Mouse (Mus musculus): Measurements from ENCODE around the gene Prpf40b.

Prpf40b gene

DNA sequence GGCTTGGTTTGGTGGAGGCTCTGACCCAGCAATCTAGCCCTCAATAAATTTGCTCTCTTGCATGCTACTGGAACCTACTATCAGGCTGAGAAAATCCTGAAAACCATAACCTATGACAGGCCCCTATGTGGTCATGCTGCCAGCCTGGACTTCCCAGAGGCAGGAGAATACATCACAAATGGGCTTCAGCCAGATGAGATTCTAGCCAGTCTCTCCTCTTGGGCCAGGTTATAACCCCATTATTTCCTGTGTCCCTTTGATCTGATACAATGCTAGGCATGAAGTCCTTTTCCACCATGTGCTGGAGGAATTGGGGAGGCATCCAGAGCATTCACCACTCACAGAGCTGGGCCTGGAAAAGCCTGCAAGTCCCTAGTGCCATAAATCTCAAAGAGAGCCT, 37.2 kb downstream of the Prpf40b start:
- in situ Hi-C loops (cut with MboI, MseI) = no loop called here

DNA sequence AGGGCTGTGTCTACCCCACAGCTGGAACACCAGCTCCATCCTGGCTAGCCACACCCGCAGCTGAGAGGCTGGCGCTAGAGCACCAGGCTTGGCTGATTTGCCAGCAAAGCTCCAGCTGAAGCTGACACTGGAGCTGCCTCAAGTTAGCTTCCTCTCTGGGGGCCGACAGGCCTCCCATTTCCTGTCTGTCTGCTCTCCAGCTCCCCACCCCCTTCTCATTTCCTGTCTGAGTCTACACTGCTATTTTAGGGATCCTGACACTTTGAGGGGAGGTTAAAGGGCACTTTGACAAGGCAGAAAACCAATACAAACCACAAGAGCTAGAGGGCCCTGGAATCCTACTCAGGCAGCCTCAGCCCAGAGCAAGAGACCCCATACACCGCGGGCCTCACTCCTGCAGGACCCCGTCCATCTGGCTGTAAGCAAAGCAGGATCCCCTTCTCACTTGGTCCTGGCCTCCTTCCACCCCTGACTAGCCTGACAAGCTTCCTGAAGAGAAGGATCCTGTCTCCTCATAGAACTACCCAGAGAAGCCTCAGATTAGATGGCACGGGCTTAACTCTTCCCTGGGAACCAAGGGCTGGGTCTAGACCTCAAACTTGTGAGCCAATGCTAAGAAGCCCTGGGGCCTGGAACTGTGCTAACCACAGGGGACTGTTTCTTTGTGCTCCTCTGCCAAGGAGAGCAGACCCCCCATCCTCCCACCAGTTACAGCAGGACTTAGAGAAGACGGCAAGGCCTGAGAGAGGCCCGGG, 38.2 kb downstream of the Prpf40b start:
- in situ Hi-C loops (cut with MboI, MseI) = no loop called here

DNA sequence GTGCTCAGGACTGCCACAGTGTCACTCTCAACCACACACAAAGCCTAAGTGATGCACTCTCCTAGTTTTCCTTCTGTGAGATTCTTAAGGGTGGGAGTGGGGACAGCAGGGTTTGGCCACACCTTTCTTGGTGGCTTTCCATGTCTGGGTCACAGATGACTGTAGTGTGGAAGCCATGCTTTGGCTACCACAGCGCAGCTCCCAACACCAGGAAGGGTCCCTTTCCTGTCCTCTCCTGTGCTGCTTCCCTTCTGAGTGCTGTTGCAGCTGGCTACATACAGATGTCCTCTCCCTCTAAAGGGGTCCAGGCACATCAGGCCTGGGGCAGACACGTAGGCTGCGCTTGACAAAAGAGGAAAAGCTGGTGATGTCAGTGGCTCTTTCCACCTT, 38.8 kb downstream of the Prpf40b start:
- in situ Hi-C loops (cut with MboI, MseI) = no loop called here

DNA sequence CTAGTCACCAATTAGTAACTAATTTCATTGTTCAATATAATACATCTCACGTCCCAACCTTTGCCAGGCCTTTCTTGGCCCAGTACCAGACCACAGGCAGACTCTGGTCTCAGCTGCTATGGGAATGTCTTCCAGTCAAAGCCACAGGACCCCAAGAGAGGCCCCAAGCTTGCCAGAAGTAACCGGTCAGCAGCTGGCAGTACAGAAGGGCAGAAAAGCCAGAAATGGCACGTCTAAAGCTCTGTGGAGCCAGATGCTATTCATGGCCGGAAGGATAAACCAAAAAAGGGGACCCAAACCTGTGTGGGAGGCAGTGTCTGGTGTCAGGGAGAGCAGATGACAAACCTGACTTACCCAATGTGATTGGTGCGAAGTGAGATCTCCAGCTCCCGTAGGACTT, 39.6 kb downstream of the Prpf40b start:
- in situ Hi-C loops (cut with MboI, MseI) = no loop called here

DNA sequence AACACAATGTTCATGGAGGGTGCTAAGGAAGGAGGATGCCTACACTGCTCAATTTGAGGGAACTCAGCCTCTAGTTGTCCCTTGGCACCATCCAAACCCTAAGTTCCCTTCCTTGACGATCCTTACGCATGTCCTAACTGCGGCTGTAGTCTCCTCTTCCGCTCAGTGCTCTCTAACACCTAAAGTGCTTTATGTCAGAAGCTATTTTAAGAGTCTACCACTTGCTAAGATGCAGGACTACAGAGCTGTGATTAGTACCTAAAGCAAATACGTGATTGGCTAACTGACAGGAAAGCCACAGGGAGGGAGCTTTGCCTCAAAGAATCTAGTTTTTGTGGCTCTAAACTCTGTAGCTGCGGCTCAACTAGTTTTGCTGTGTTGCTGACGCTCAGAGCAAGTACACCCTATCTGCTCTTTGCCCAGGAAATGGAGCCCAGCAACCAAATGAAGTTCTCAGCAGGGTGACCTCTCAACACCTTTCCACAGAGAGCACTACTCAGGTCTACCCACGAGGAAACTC, 41.0 kb downstream of the Prpf40b start:
- in situ Hi-C loops (cut with MboI, MseI) = no loop called here

DNA sequence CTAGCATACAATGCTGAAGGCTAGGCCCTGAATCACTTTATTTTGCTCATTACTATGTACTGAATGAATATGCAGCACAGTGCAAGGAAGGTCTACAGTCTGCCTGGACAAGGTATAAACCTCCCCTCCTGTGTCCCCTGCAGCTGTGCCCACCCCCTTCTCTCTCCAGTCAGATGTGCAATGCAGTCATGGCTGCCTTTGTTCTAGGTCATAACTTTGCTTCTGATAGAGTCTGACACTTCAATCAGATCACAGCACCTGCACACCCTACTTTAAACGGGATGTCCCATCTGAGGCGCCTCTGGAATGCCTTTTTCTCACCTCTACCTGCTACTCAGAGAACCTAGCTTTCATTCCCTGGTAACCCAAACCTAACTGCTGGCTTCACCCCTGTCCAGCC, 44.0 kb downstream of the Prpf40b start:
- in situ Hi-C loops (cut with MboI, MseI) = no loop called here

DNA sequence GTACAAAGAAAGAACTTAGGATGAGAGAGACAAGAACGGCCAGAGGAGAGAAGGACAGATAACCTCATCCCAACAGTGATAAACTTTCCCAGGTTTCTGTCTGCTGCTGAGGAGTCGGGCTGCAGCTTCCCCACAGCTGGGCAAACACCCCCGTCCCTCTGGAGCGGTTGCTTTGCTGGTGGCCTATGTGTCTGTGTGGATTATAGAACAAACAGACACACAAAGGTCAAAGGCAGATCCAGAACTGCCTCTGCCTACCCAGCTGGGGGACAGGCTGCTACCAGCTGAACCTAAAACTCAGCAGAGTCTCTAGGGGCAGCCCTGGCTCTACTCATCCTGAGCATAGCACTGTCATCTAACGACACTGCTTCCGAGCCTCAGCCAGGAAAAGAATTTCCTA, 44.8 kb downstream of the Prpf40b start:
- in situ Hi-C loops (cut with MboI, MseI) = loop anchor here (10.0 kb wide), 1 partner anchor 1075 kb away; no protein-coding TSS in a partner anchor

DNA sequence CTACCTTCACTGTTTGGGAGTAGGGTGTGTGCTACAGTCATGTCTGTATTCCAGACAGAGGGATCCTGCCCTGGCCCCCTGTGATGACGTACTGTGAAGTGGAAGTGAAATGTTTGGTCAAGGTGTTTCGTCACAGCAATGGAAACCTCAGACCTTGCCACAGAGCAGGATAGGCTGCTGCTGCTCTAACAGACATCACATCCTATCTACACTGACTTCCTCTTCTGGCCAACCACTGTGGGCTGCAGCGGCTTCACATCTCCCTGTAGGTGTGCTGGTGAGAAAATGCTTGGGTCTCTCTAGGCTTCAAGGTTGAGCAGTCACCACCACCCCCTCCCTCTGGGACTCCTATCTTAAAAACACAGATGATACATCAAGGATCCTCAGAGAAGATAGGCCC, 46.2 kb downstream of the Prpf40b start:
- in situ Hi-C loops (cut with MboI, MseI) = loop anchor here (10.0 kb wide), 1 partner anchor 1074 kb away; no protein-coding TSS in a partner anchor

DNA sequence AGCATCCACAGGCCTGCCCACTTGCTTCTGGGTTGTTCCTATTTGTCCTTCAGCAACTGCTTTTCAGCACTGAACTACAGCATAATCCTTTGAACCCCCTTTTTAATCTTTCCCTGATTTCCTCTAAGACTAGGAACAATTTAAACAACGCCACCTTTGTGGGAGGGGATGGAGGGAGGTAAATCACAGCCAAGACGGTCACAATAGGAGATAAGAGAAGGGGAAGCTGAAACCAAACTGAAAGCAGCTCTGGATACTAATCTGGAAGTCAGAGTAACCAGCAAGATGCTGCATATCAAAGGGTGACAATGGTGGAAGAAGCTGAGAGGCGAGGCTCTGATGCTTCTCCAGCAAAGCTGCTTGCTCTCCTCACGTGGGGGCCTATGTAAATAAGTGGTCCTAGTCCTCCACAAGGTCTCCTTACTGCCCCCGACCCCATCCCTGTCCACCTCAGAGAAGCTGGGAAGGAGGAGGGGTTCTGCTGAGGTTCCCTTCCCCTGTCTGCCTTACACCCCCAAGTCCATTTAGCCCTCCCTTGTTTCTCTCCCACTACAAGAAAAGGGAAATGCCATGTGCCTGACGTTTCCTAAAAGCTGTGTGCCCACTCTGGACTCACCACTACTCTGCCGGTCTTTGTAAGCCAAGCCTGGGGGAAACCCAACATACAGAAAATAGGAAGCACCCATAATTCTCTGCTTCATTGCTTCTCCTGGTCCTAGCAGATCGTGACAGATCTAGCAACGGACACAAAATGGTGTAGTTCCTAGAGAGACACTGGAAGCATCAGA, 47.5 kb downstream of the Prpf40b start:
- in situ Hi-C loops (cut with MboI, MseI) = loop anchor here (10.0 kb wide), 1 partner anchor 1072 kb away; no protein-coding TSS in a partner anchor

DNA sequence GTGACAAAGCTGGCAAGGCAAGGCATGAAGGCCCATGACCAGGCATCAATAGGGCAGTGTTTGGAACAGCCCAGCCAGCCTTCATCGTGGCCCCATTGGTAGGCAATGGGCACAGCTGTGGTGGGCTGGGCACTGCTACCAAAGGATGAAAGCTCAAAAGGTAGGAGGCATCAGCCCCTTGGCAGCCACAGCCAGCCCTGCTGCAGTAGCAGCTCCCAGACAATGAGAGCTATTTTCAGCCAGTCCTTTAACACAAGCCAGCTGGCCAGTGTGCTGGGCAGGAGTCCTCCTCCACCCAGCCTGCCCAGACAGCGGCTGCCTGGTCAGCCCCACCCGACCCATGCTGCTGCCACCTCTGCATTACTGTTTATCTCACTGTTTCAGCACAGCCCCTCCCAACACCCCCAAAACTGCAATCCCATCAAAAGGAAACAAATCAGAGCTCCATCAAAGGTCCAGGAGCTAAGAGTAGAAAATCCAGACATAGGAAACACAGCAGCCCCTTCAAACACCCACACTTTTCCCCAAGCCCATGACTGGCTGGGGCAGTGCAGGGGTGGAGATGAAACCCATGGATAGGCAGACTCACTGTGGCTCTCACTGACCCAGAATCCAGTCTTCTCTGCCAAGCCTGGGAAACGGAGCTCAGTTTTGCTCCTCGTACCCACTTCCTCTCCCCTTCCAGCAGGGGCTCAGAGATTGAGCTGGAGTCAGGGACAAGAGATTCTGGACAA, 48.7 kb downstream of the Prpf40b start:
- in situ Hi-C loops (cut with MboI, MseI) = loop anchor here (10.0 kb wide), 1 partner anchor 1071 kb away; no protein-coding TSS in a partner anchor

DNA sequence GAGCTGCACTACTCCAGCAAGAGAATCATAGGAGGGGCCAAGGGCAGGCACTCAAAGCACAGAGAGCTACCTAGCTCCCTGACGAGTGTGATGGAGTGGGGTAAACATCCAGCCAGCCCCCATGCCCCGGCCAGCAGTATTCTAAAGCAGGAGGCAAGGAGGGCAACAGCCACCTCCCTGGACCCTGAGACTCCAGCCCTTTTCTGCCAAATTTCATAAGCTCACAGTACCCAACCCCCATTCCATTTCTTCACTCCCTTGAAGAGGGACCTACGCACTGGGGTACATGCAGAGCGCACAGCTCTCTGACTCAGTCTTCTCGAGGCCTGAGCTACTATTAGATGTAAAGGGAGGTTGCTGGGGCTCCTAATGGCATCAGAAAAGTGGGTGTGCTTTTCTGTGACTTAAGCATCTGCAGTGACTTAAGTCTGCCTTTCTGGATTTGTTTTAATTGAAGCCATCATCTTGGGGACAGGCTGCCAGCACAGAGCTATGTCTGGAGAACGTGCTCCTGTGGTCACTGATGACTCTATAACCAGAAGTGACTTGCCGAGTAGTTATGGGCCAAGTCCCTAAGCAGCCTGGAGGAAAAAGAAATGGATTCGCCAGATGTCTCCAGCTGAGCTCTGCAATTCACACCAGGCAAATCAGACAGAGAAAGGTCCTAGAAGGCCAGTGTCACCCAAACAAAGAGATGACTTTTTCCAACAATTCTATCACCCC, 49.4 kb downstream of the Prpf40b start:
- in situ Hi-C loops (cut with MboI, MseI) = loop anchor here (10.0 kb wide), 1 partner anchor 1070 kb away; no protein-coding TSS in a partner anchor

DNA sequence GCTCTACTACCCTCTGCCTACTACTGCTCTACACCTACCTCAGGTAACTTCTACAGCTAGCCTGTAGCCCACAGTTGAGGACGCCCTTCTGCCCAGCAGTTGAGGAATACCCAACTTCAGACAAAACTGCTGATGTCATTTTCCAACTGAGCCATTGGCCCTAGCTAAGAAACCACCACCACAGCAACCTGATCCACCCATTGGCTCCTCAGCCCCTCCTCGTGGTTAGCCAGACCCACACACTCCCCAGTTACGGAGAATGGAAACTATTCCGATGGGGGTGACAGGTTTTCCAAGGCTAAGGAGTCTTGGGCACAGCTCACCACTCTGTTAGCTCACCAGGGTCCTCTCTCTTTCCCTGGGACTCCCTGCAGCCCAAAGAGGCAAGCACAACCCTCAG, 50.1 kb downstream of the Prpf40b start:
- in situ Hi-C loops (cut with MboI, MseI) = loop anchor here (10.0 kb wide), 1 partner anchor 1070 kb away; no protein-coding TSS in a partner anchor

DNA sequence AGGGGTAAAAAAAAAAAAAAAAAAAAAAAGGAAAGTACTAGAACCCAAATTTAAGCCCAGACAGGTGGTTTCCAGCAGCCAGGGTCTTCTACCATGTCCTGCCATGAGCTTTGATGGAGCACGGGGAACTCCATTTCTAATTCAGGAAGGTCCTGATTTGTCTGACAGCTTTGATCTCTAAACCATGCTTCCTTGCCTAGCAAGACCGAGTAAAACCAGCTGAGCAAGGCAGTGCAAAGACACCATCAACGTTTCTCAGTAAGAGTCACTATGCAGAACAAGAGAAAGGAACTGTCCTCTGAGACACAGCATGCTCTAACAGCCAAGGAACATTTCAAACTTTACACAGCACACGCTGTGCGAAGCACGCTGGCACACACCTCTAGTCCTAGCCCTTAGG, 56.7 kb downstream of the Prpf40b start:
- in situ Hi-C loops (cut with MboI, MseI) = no loop called here

DNA sequence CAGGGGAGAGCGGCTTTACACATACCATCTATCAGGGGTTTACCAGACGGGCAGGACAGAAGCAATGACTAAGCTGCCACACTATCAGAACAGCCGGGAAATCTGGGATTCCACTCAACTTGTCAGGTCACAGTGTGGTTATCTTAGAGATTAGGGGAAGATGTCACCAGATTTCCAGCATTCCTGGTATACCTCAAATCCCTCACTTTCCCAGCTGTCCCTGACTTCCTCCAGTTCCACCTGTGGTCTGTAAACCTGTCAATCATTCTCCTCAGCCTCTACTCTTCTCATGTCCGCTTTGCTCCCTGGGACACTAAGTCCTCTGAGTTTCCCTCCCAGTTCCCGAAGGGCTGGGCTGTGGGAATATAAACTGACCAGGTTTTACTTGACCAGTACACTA, 57.4 kb downstream of the Prpf40b start:
- in situ Hi-C loops (cut with MboI, MseI) = no loop called here

DNA sequence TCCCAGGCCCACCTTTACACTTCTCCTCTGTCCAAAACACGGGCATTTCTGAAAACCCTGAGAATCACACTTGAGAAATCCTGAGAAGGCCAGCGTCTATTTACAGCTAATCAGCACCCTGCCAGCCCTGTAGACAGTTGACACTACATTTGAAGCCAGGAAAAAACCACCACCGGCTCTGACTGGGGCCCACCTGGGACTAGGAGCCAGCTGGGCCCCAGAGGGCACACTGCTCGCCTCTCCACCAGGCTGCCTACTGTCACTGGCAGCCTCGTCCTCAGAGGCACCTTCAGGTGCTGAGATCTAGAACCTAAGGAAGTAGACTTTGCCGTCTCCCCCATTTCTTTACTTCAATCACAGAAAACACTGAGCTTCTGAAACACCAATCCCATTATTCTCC, 60.8 kb downstream of the Prpf40b start:
- in situ Hi-C loops (cut with MboI, MseI) = no loop called here

DNA sequence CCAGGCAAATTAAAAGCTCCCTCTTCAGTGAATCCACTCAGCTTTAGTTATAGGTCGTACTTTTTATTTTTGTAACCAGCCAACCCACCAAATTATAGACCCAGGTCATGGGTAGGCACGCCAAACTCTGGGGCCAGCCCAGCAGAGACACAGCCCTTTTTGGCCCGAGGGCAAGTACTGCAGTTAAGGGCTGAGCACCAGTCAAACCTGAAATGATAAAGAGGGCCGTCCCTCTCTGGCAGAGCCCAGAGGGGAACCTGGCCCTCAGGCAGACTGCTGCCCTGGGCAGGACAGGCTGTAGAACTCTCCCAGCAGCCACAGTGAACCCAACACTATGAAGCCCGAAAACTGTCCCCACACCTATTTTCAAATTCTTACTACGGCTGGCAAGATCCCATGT, 61.6 kb downstream of the Prpf40b start:
- in situ Hi-C loops (cut with MboI, MseI) = no loop called here

DNA sequence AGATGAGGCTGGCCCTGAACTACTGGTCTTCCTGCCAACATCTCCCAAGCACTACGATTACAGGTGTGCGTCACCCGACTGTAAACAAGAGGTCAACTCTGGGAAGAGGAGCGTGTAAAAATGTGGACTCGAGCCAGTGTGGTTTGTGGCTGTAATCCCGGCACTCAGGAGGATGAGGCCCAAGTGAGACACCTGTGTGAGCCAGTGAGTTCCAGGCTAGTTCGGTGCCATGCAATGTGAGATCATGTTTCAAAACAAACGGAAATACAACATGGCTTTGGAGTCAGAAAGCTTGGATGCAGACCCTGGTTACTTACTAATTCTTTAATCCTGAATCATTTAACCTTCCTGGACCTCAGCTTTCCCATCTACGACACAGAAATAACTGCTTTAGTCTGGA, 64.1 kb downstream of the Prpf40b start:
- in situ Hi-C loops (cut with MboI, MseI) = no loop called here

DNA sequence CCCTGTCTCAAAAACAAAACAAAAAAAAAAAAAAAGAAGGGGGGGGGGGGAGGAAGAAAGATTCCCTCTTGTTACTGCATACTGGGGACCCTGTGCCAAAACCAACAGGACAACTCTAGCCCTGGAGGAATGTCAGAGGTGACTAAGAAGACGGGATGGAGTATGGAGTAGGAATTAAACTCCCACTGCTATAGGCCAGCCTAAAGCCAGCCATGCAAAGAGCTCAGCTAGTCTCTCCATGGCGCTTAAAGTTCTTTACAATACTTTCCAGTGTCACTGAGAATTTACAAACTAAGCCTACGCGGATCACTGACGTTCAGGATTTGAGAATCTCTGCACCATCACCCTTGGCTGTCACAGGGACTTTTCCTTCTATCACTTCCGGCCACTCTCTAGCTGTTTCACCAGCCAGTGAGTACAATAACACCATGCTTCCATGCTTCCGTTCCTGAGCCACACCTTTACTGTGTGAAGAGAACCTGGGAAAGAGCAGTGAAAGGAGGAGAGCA, 69.2 kb downstream of the Prpf40b start:
- in situ Hi-C loops (cut with MboI, MseI) = no loop called here

DNA sequence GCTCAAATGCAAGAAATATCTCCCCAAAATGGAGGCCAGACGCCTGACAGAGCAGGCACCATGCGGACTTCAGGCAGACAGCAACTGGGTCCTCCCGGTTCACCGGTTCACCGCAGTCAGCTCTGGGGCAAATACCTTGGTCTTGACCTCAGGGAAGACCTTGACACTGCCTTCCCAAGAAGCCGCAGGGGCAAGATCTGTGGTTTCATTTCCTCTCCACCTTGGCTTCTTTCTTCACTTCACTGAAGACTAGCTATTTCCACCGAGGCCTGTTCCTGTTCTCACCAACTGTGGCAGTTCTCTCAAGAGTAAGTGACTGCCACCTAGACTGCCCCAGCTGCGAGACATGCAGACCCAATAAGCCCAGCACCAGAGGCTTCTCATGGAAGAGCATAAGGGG, 70.0 kb downstream of the Prpf40b start:
- in situ Hi-C loops (cut with MboI, MseI) = no loop called here

Data from T-helper 1 cell (primary cell).